Mouse (Mus musculus): ENCODE data around the gene Traf3.

DNA sequence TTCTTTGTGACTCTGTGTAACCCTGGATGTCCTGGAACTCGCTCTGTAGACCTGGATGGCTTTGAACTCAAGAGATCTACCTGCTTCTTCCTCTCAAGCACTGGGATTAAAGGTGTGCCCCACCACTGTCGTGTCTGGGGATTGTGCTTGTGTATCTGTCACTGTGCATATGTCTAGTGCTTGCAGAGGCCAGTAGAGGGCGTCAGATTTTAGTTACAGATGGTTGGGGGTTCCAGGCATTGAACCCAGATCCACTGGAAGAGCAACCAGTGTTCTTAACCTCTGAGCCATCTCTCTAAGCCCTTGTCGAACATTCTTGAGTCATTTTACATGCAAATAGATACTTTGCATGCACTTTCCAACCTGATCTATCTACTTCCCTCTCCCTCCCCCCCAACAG is 12.6 kb downstream of the Traf3 start:
- TF ChIP-seq CTCF (IDR thresholded peaks at IDR 0.05; ENCODE audit: low read depth) (no peak), EP300 (IDR thresholded peaks at IDR 0.05; ENCODE audit: low read depth) (no peak)

All from liver, embryonic 14.5 days (tissue).